Mouse (Mus musculus) ES-E14 (cell line): ENCODE data around the gene Fut11. TPM values are rescaled to one million over a fixed set of nuclear protein-coding genes. Genes with fewer than 3 reads are reported as not detected.

Experiments used
- DNase-seq: peaks from one replicate; pipeline ENCODE4 v3.0.0-alpha.2; 2013; ENCODE audit warnings: low read depth, low spot score
- H3K27ac ChIP-seq: 2 replicates; pipeline ENCODE4 v1.5.1; 2012; ENCODE audit warnings: low read depth, mild to moderate bottlenecking, low read length, moderate library complexity, mixed read lengths; ENCODE audit not compliant: poor library complexity, insufficient read depth, severe bottlenecking
- H3K36me3 ChIP-seq: 2 replicates; pipeline ENCODE4 v1.6.1; 2012; ENCODE audit warnings: mild to moderate bottlenecking, low read length, moderate library complexity, mixed read lengths; ENCODE audit not compliant: control insufficient read depth, poor library complexity, insufficient read depth, severe bottlenecking
- H3K4me1 ChIP-seq, 2 experiments: fragments of 150-350 bp in 1 of 2; sonication (generic) in 1 of 2; 2 replicates each; pipeline ENCODE4 v1.6.1; 2012; ENCODE audit warnings: low read length in 2 of 2, mild to moderate bottlenecking in 1 of 2, mixed read lengths in 1 of 2; ENCODE audit not compliant: control insufficient read depth in 2 of 2, insufficient read depth in 2 of 2, poor library complexity in 1 of 2
- H3K4me3 ChIP-seq, 2 experiments: fragments of 150-350 bp in 1 of 2; sonication (generic) in 1 of 2; 2 replicates each; pipeline ENCODE4 v1.5.1; 2012; ENCODE audit warnings: low read length in 2 of 2, low read depth in 1 of 2, mild to moderate bottlenecking in 1 of 2, mixed read lengths in 1 of 2; ENCODE audit not compliant: insufficient read depth in 1 of 2, poor library complexity in 1 of 2, severe bottlenecking in 1 of 2
- H3K9ac ChIP-seq: 2 replicates; pipeline ENCODE4 v1.6.1; 2012; ENCODE audit warnings: low read depth, mild to moderate bottlenecking, low read length, mixed read lengths; ENCODE audit not compliant: poor library complexity, insufficient read depth, severe bottlenecking
- H3K9me3 ChIP-seq: fragments of 150-350 bp; sonication (generic); 2 replicates; pipeline ENCODE4 v1.6.1; 2012; ENCODE audit warnings: low read depth, mild to moderate bottlenecking, low read length; ENCODE audit not compliant: control insufficient read depth, insufficient read depth
- CHD2 ChIP-seq: IDR thresholded peaks from 2 replicates; pipeline ENCODE4 v1.6.1; 2014; ENCODE audit warnings: mild to moderate bottlenecking, low read depth, low read length, inconsistent platforms
- HCFC1 ChIP-seq: IDR thresholded peaks from 2 replicates; pipeline ENCODE4 v1.6.1; 2012; ENCODE audit warnings: low read length, inconsistent platforms, borderline replicate concordance; ENCODE audit not compliant: insufficient read depth
- MAFK ChIP-seq: IDR thresholded peaks from 2 replicates; pipeline ENCODE4 v1.6.1; 2014; ENCODE audit warnings: mild to moderate bottlenecking, low read depth, low read length, inconsistent platforms; ENCODE audit not compliant: insufficient read depth
- ZC3H11A ChIP-seq: IDR thresholded peaks from 2 replicates; pipeline ENCODE4 v1.6.1; 2012; ENCODE audit warnings: low read depth, mild to moderate bottlenecking, inconsistent platforms, low read length, borderline replicate concordance
- ZNF384 ChIP-seq: IDR thresholded peaks from 2 replicates; pipeline ENCODE4 v1.6.1; 2012; ENCODE audit warnings: low read depth, low read length, inconsistent platforms
- in situ Hi-C, 2 experiments: fragments of 600-800 bp; cut with MboI; formaldehyde crosslinking; loops; one replicate each; pipeline ENCODE4 v1.15.1; 2025; ENCODE audit warnings: low sequenced_read_pairs in 2 of 2, inconsistent platforms in 1 of 2; ENCODE audit not compliant: unreplicated experiment in 2 of 2
- total RNA-seq: library from RNA; depleted of rRNA; stranded (reverse); fragments of 300-350 nt; gene quantifications from 2 replicates; pipeline ENCODE4 v1.2.3, GENCODE M21; 2012

Gene Fut11
- total RNA-seq, 1 experiment, result 5.0 TPM

GRCm38 (mm10) chr14:20651722-20652256, 43.0 kb upstream of the Fut11 start:
- Histone ChIP-seq H3K9ac (no peak overlapping the region), H3K36me3 (no peaks in the 10 kb centered on the region; the same call in 1 of the 2 replicates), H3K27ac (no peak overlapping the region), H3K4me3 (no peak overlapping the region), H3K4me1 (0 out of 4 replicates have a peak, but pooled peaks cover 0 to 1% of the 10 kb centered on the region in 2 experiments), H3K9me3 (no peaks in the 10 kb centered on the region)
- TF ChIP-seq MAFK (no peak), ZNF384 (no peak), HCFC1 (no peak), CHD2 (no peak), ZC3H11A (no peak)
- no peak for DNase-seq
- in situ Hi-C loops, result no loop called here

- no peak overlapping the region for H3K9ac ChIP-seq
- DNase-seq, result no peak
- in situ Hi-C loops, result loop anchor here in 1 of 2 experiments (5.0 kb wide), 1 partner anchor 78 kb away; no protein-coding TSS in a partner anchor
- H3K4me3 ChIP-seq, result no peak overlapping the region
- no peaks in the 10 kb centered on the region for H3K9me3 ChIP-seq
- H3K4me1 ChIP-seq, result peaks cover 0 to 1% of the 10 kb centered on the region in 2 experiments; a peak in 1 of 4 replicates
- TF ChIP-seq HCFC1 (no peak), CHD2 (no peak), ZC3H11A (no peak), ZNF384 (no peak), MAFK (no peak)
- no peaks in the 10 kb centered on the region; the same call in 1 of the 2 replicates for H3K36me3 ChIP-seq
- no peak overlapping the region for H3K27ac ChIP-seq
These were observed 39.9 kb upstream of the Fut11 start for GRCm38 (mm10) chr14:20654690-20655421.

- Histone ChIP-seq H3K4me1 (peaks cover 0 to 5% of the 10 kb centered on the region in 2 experiments; a peak in 1 of 4 replicates), H3K27ac (no peak overlapping the region), H3K4me3 (no peak overlapping the region), H3K9me3 (no peaks in the 10 kb centered on the region), H3K36me3 (no peaks in the 10 kb centered on the region), H3K9ac (no peak overlapping the region)
- in situ Hi-C loops, result loop anchor here in 1 of 2 experiments (5.0 kb wide), 1 partner anchor 78 kb away; no protein-coding TSS in a partner anchor
- TF ChIP-seq ZC3H11A (no peak), HCFC1 (no peak), MAFK (no peak)
- no peak for DNase-seq
These were observed 39.0 kb upstream of the Fut11 start for GRCm38 (mm10) chr14:20655731-20656130.

GRCm38 (mm10) chr14:20656361-20656760, 38.4 kb upstream of the Fut11 start, which contains the start of gene Myoz1:
Myoz1 (minus strand) TSS chr14:20656540.
- H3K4me3 ChIP-seq, result no peak within 1 kb of the TSS
- H3K9ac ChIP-seq, result no peak within 1 kb of the TSS
- H3K9me3 ChIP-seq, result no peaks in the 10 kb centered on the region
- in situ Hi-C loops, result loop anchor here in 1 of 2 experiments (5.0 kb wide), 1 partner anchor 79 kb away; no protein-coding TSS in a partner anchor
- TF ChIP-seq MAFK (no peak), HCFC1 (no peak), ZNF384 (no peak), ZC3H11A (no peak), CHD2 (no peak)
- H3K36me3 ChIP-seq, result no peaks in the 10 kb centered on the region
- H3K27ac ChIP-seq, result no peak within 1 kb of the TSS
- DNase-seq, result no peak
- peaks cover 0 to 5% of the 10 kb centered on the region in 2 experiments; a peak in 1 of 4 replicates for H3K4me1 ChIP-seq
